Mouse (Mus musculus) lung, adult 2 months (tissue): ENCODE measurements at regions not wholly inside any gene's neighbourhood (a gene's known extent, or its start where the extent isn't known, plus 50 kb on each side); places are given as distances from the start of the nearest gene placed in this dataset.

Experiments used
- DNase-seq: peaks from one replicate; pipeline ENCODE4 v3.0.0; 2022
- H3K4me1 ChIP-seq: fragments of 200-500 bp; 2 replicates; pipeline ENCODE4 v1.6.1; 2011; ENCODE audit warnings: low read length; ENCODE audit not compliant: control insufficient read depth, insufficient read depth
- H3K4me3 ChIP-seq: fragments of 200-500 bp; replicated peaks from 2 replicates; pipeline ENCODE3; 2011; ENCODE audit warnings: low read depth, mild to moderate bottlenecking, control low read depth, low read length; ENCODE audit errors: extremely low read depth
- CTCF ChIP-seq: fragments of 200-500 bp; IDR thresholded peaks from 2 replicates; pipeline ENCODE4 v1.5.1; 2011; ENCODE audit warnings: mild to moderate bottlenecking, low read length, control low read depth; ENCODE audit not compliant: insufficient read depth
- POLR2A ChIP-seq: fragments of 200-500 bp; IDR thresholded peaks from 2 replicates; pipeline ENCODE4 v1.6.1; 2011; ENCODE audit warnings: low read depth, mild to moderate bottlenecking, control low read depth, low read length, borderline replicate concordance; ENCODE audit errors: extremely low read depth
- WGBS: fragments of 180-500 bp; shearing (Covaris S2); methylation state at CpG from one replicate; pipeline ENCODE4 v1.1.7; 2018; 5-methylcytosine and 5-hydroxymethylcytosine counted together

DNA sequence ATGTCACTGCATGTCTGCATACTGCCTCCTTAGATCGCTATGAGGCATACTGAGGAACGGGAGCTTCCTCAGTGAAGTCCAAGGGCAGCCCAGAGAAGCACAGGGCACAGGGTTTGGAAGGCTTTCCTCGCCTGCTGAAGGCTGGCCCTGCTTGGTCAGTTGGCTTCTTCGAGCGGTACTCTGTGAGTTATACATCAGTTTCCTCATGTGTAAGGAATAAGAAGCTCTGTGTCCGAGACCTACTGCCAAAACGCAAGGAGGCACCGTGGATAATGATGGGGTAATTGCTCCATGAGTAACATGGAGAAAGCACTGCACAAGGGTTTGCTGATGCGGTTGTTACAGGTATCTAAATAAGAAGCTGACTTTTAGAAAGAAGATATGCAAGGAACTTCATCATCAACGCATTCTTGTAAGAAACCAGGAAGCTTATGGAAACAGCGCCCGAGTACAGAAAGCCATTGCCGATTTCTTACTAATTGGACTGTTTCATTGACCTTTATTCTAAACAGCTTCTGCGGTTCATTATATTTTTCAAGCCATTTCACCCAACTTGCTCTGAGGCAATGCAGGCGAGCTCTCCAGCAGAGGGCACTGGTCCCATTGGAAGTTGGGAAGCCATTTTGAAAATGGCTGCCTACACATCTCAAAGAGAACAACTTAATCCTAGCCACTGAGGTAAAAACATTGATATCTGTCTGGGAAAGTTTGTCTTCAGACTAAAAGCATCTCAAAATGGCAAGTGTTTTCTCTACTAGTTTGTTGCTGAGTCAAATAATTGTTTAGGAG lies 241.8 kb upstream of the Irx5 start:
- no peaks in the 10 kb centered on the region for H3K4me1 ChIP-seq
- no peak overlapping the region for H3K4me3 ChIP-seq
- TF ChIP-seq CTCF, result peak; percentile 17; the same call in 1 of the 2 replicates
- TF ChIP-seq POLR2A, result no peak
- DNase-seq, result no peak
- 92% methylated on average over 15 of the region's 15 CpGs for WGBS

DNA sequence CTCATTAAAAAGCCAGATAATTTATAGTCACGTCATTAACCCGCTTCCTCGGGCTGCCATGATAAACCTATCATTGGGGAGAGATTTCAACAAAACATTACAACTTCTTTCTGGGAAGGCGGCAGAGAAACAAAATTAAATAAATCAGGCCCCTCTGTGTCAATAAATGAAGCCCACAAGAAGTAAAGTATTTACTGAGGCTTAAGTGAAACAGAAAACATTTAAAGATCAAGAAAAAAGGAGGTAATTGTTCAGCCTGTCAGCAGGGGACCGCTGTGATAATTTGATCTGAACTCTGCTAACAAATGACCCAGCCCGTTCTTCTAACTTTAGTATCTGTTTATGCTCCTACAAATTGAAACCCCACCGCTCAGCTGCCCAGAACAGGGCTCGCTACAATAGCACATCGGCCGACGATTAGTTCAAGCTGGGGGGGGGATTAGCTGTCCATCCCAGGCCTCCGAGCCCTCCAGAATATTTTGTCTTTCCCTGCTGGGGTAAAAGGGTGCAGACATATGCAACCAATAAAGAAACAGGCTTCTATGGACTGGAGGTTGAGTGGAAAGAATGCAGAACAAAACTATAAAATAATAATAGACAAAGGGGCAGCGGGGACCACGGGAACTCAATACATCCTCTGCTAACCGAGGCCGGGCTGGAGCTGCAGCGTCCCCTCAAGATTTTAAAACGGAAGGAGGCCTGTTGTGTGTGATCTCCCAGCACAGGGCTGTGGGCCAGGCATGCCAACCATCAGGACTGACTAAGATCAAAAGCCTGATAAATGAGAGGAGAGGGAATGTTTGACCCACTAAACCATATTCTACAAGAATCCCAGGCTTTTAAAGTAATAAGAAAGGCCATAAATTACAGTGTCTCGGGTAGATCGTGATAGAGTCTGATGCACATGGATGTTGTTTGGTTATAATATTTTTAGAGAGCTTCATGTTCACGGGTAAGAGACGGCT lies 242.8 kb upstream of the Irx5 start:
- Histone ChIP-seq H3K4me3 (no peak overlapping the region), H3K4me1 (no peaks in the 10 kb centered on the region)
- DNase-seq, result no peak
- WGBS, result 46% methylated on average over 22 of the region's 22 CpGs
- TF ChIP-seq CTCF (no peak), POLR2A (no peak)

DNA sequence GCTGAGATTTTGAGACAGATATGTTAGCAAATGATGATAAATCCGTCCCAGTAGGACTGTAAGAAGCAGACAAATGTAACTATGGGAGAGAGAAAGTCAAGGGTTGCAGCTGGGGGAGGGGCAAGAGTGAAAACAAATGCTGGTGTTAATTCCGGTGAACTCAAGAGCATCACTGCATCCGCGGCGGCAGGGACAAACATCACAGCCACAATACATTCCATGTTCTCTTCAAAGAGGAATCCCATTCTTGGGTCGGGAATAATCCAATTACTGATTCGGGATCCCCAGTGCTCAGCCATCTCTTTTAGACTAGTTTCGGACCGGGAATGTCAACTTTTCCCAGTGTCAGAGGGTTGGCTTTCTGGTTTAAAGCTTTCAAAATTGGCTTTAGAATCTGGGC lies 243.5 kb upstream of the Irx5 start:
- 32% methylated on average over 9 of the region's 9 CpGs for WGBS
- Histone ChIP-seq H3K4me3 (no peak overlapping the region), H3K4me1 (no peaks in the 10 kb centered on the region)
- DNase-seq, result no peak
- no peak for TF ChIP-seq POLR2A
- TF ChIP-seq CTCF, result no peak

DNA sequence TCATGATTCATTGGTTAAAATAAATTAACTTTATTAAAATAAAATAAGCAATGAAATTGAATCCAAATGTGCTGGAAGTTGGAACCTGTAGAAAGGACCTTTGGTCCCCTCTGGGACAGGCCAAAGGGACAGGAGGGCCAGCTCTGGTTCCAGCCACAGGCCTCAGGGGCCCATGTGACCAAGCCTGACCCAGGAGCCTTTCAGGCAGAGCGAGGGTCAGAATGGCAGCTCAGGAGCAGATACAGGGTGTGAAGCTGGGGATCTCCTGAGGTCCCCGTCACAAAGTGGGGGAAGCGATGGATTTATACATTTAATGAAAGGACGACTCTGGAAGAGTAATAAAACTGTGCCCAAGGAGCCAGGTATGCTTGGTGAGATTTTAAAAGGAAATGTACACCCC lies 244.0 kb upstream of the Irx5 start:
- no peaks in the 10 kb centered on the region for H3K4me1 ChIP-seq
- TF ChIP-seq POLR2A (no peak), CTCF (no peak)
- H3K4me3 ChIP-seq, result no peak overlapping the region
- DNase-seq, result no peak
- WGBS, result 80% methylated on average over 4 of the region's 4 CpGs

DNA sequence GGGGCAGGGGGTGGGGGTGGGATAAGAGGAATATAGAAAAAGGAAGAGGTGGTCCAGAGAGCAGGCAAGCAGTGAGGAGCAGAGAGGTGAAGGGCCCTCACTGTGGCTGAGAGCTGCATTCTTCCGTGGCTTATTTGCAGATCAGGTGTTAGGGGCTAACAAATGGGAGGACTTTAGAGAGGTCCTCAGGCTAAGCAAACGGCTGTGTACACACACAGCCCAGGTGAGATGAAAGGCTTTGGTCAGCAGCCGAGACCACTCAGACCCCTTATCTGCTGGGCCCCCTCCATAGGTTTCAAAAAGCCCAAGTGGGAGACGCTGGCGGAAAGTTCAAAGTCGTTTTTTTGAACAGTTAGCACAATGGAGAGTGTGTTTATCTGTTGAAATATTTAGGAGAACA lies 252.9 kb upstream of the Irx5 start:
- Histone ChIP-seq H3K4me1 (no peaks in the 10 kb centered on the region; the same call in 1 of the 2 replicates), H3K4me3 (no peak overlapping the region)
- DNase-seq, result peak; percentile 52
- WGBS, result 31% methylated on average over 6 of the region's 6 CpGs
- TF ChIP-seq POLR2A (no peak), CTCF (no peak)

DNA sequence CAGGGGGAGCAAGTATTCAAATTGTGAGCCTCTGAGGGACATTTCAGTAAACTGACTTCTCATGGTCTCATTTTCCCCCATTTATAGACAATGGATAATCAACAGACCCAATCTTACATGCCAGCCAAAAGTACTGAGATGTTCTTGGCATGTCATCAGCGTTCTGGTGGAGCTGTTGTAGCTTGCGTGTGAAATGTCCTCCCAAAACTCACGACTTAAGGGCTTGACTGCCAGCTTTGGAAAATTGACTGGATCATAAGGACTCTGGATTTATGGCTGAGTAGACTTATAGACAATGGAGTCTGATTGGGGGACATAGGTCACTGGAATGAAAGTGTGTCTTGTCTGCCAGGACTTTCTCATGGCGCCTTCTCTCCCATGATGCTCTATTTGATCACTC lies 254.9 kb upstream of the Irx5 start:
- WGBS, result 90% methylated on average over 4 of the region's 4 CpGs
- no peak for TF ChIP-seq CTCF
- no peak for TF ChIP-seq POLR2A
- Histone ChIP-seq H3K4me3 (no peak overlapping the region), H3K4me1 (no peaks in the 10 kb centered on the region; the same call in 1 of the 2 replicates)
- no peak for DNase-seq

DNA sequence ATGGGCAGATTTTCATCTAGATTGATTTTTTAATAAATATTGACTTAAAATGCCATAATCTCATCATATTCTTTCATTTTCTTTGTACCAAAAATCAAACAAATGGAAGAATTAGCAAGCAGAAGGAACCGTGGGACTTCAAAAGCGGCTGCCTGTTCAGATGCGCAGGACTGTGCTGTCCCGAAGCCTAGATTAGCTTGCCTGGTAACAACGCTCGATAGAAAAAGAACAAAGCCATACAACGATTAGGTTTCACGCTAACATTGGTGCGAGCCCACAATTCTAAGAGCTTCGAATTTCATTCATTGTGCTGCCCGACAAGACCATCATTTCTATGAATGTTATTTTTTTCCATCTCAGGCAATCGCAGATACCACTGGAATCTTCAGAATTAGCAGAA lies 262.1 kb upstream of the Irx5 start:
- Histone ChIP-seq H3K4me1 (no peaks in the 10 kb centered on the region), H3K4me3 (no peak overlapping the region)
- no peak for DNase-seq
- TF ChIP-seq POLR2A (no peak), CTCF (no peak)
- WGBS, result 87% methylated on average over 12 of the region's 12 CpGs

DNA sequence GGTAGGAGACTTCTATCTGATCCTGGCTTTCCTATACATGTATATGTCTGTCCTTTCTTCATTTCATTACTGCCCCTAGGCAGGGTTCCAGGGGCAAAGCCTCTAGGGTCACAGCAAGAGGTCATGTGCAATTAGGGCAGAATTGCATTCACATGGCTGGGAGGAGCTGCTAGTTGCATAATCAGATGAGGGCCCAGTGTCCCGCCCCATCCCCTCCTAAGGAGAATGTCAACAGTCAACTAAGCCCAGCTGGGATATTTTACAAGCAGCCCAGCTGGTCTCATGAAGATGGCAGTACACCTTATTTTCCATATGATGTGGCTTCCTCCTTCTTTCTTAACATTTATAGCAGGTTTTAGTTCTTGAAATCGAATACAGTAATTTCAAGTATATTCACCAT lies 273.3 kb upstream of the Irx5 start:
- Histone ChIP-seq H3K4me1 (no peaks in the 10 kb centered on the region), H3K4me3 (no peak overlapping the region)
- TF ChIP-seq POLR2A, result no peak
- DNase-seq, result no peak
- WGBS, result 59% methylated on average over 2 of the region's 2 CpGs

DNA sequence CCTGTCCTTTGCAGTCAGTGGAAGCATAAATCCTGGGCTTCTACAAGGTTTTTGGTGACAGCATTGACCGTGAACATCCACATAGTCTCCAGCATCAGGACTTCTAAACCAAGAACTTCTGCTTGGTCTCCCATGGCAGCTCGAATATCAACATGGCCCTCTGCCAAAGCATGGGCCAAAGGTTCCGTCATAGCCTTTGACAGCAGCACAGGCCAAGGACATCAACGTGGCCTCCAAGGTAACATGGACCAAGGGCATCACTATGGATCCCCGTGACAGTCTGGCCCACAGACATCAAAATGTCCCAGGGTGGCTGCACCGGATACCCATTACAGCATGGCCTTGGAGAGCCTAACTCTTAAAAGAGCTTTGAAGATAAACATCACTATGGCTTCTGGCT lies 275.5 kb upstream of the Irx5 start:
- DNase-seq, result no peak
- WGBS, result 72% methylated on average over 6 of the region's 6 CpGs
- TF ChIP-seq POLR2A, result no peak
- TF ChIP-seq CTCF, result no peak
- Histone ChIP-seq H3K4me3 (no peak overlapping the region), H3K4me1 (no peaks in the 10 kb centered on the region)
